Mouse (Mus musculus) midbrain, embryonic 16.5 days (tissue): ENCODE measurements at regions not wholly inside any gene's neighbourhood (a gene's known extent, or its start where the extent isn't known, plus 50 kb on each side); places are given as distances from the start of the nearest gene placed in this dataset.

Experiments used
- ATAC-seq: fragments of 200-750 bp; cut with Nextera tagmentation; 2 replicates; pipeline ENCODE4 v1.8.0; 2017; ENCODE audit warnings: moderate TSS enrichment
- H3K27ac ChIP-seq: fragments of 300-500 bp; sonication (generic); 2 replicates; pipeline ENCODE4 v1.5.1; 2014; ENCODE audit warnings: mild to moderate bottlenecking, low read length, mixed read lengths
- H3K27me3 ChIP-seq: fragments of 300-500 bp; sonication (generic); 2 replicates; pipeline ENCODE4 v1.6.1; 2014; ENCODE audit warnings: low read depth, low read length, mixed read lengths; ENCODE audit not compliant: control insufficient read depth, insufficient read depth
- H3K36me3 ChIP-seq: fragments of 300-500 bp; sonication (generic); 2 replicates; pipeline ENCODE4 v1.6.1; 2014; ENCODE audit warnings: mild to moderate bottlenecking, low read length, moderate library complexity, mixed read lengths; ENCODE audit not compliant: control insufficient read depth, insufficient read depth
- H3K4me1 ChIP-seq: fragments of 300-500 bp; sonication (generic); 2 replicates; pipeline ENCODE4 v1.6.1; 2014; ENCODE audit warnings: mild to moderate bottlenecking, low read length, mixed read lengths; ENCODE audit not compliant: control insufficient read depth, insufficient read depth
- H3K4me2 ChIP-seq: fragments of 300-500 bp; sonication (generic); 2 replicates; pipeline ENCODE4 v1.6.1; 2014; ENCODE audit warnings: mild to moderate bottlenecking, low read length, mixed read lengths
- H3K4me3 ChIP-seq: fragments of 300-500 bp; sonication (generic); 2 replicates; pipeline ENCODE4 v1.5.1; 2014; ENCODE audit warnings: low read depth, mild to moderate bottlenecking, low read length, moderate library complexity, mixed read lengths
- H3K9ac ChIP-seq: fragments of 300-500 bp; sonication (generic); 2 replicates; pipeline ENCODE4 v1.6.1; 2014; ENCODE audit warnings: low read depth, low read length, mixed read lengths
- H3K9me3 ChIP-seq: fragments of 300-500 bp; sonication (generic); replicated peaks from 2 replicates; pipeline ENCODE4 v1.6.1; 2014; ENCODE audit warnings: mild to moderate bottlenecking, low read length, mixed read lengths; ENCODE audit not compliant: control insufficient read depth, poor library complexity, severe bottlenecking
- WGBS: fragments of 180-500 bp; shearing (Covaris S2); extraction: QIAGEN DNeasy Blood & Tissue Kit; methylation state at CpG from one replicate; pipeline ENCODE4 v1.1.7; 2014; 5-methylcytosine and 5-hydroxymethylcytosine counted together

GRCm38 (mm10) chr3:99573335-99573976, 311.8 kb upstream of the Spag17 start:
- WGBS = 84% methylated on average over 6 of the region's 6 CpGs
- H3K4me2 ChIP-seq = no peak overlapping the region

GRCm38 (mm10) chr3:99573977-99574373, 311.2 kb upstream of the Spag17 start:
- Histone ChIP-seq H3K9ac (no peak overlapping the region), H3K27ac (no peak overlapping the region), H3K27me3 (no peaks in the 10 kb centered on the region), H3K4me2 (no peak overlapping the region), H3K9me3 (no peaks in the 10 kb centered on the region), H3K4me3 (no peak overlapping the region), H3K36me3 (no peaks in the 10 kb centered on the region), H3K4me1 (no peaks in the 10 kb centered on the region)
- ATAC-seq = no peak
- 81% methylated on average over 3 of the region's 3 CpGs for WGBS

More at GRCm38 (mm10) chr3:99573335-99573976, 311.8 kb upstream of the Spag17 start:
- Histone ChIP-seq H3K27ac (no peak overlapping the region), H3K4me3 (no peak overlapping the region), H3K4me1 (no peaks in the 10 kb centered on the region), H3K9ac (no peak overlapping the region), H3K9me3 (no peaks in the 10 kb centered on the region), H3K27me3 (no peaks in the 10 kb centered on the region), H3K36me3 (no peaks in the 10 kb centered on the region)
- ATAC-seq = no peak

DNA sequence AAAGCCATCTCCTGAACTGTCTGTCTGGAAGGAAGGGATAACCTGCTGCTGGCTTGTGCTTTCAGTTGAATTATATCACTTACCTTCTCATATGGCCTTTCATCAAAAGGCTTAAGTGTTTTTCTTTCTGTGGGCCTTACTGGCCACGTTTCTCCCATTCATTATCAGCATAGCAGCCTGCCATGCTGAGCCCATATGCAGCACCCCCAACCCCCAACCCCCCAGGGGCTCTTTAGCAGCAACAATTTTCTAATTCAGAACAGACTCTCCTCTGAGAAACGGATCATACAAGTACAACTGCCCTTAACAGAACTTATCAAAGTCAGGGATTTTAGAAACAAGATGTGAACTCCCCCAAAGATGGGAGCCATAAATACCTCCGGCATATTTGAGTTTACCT, 282.5 kb upstream of the Spag17 start:
- WGBS = 53% methylated on average over 3 of the region's 3 CpGs
- H3K4me1 ChIP-seq = no peaks in the 10 kb centered on the region

GRCm38 (mm10) chr3:99632309-99632708, 252.9 kb upstream of the Spag17 start:
- WGBS = 85% methylated on average over 4 of the region's 4 CpGs
- no peak overlapping the region for H3K27ac ChIP-seq

More for the DNA sequence above, 282.5 kb upstream of the Spag17 start:
- H3K9me3 ChIP-seq = no peaks in the 10 kb centered on the region
- no peak overlapping the region for H3K4me2 ChIP-seq
- no peak overlapping the region for H3K4me3 ChIP-seq
- H3K9ac ChIP-seq = no peak overlapping the region
- ATAC-seq = no peak
- no peaks in the 10 kb centered on the region for H3K36me3 ChIP-seq
- H3K27me3 ChIP-seq = no peaks in the 10 kb centered on the region
- no peak overlapping the region for H3K27ac ChIP-seq

GRCm38 (mm10) chr3:99641343-99642106, 243.7 kb upstream of the Spag17 start:
- no peaks in the 10 kb centered on the region for H3K27me3 ChIP-seq
- H3K9me3 ChIP-seq = no peaks in the 10 kb centered on the region
- H3K36me3 ChIP-seq = no peaks in the 10 kb centered on the region
- no peak overlapping the region for H3K4me3 ChIP-seq
- 0 out of 2 replicates have a peak, but pooled peaks cover 2% of the 10 kb centered on the region for H3K4me1 ChIP-seq
- 57% methylated on average over 8 of the region's 8 CpGs for WGBS
- no peak overlapping the region for H3K9ac ChIP-seq
- H3K4me2 ChIP-seq = no peak overlapping the region
- no peak overlapping the region for H3K27ac ChIP-seq
- ATAC-seq = peak; percentile 87

More at GRCm38 (mm10) chr3:99632309-99632708, 252.9 kb upstream of the Spag17 start:
- H3K4me3 ChIP-seq = no peak overlapping the region
- H3K4me2 ChIP-seq = no peak overlapping the region
- no peaks in the 10 kb centered on the region for H3K36me3 ChIP-seq
- no peaks in the 10 kb centered on the region for H3K27me3 ChIP-seq
- no peak overlapping the region for H3K9ac ChIP-seq
- H3K9me3 ChIP-seq = no peaks in the 10 kb centered on the region
- no peak for ATAC-seq
- H3K4me1 ChIP-seq = no peaks in the 10 kb centered on the region

GRCm38 (mm10) chr3:99644910-99645309, 240.3 kb upstream of the Spag17 start:
- no peaks in the 10 kb centered on the region for H3K27me3 ChIP-seq
- H3K4me2 ChIP-seq = no peak overlapping the region
- WGBS = 78% methylated on average over 1 of the region's 1 CpGs
- H3K36me3 ChIP-seq = no peaks in the 10 kb centered on the region
- ATAC-seq = no peak
- H3K27ac ChIP-seq = no peak overlapping the region
- H3K4me3 ChIP-seq = no peak overlapping the region
- no peak overlapping the region for H3K9ac ChIP-seq
- no peaks in the 10 kb centered on the region for H3K9me3 ChIP-seq
- H3K4me1 ChIP-seq = 0 out of 2 replicates have a peak, but pooled peaks cover 2% of the 10 kb centered on the region

- Histone ChIP-seq H3K36me3 (no peaks in the 10 kb centered on the region), H3K4me2 (no peak overlapping the region), H3K4me1 (0 out of 2 replicates have a peak, but pooled peaks cover 2% of the 10 kb centered on the region), H3K9ac (no peak overlapping the region), H3K27ac (no peak overlapping the region), H3K9me3 (no peaks in the 10 kb centered on the region), H3K4me3 (no peak overlapping the region), H3K27me3 (no peaks in the 10 kb centered on the region)
- 80% methylated on average over 4 of the region's 4 CpGs for WGBS
- ATAC-seq = no peak
Observed at GRCm38 (mm10) chr3:99645318-99645717, 239.9 kb upstream of the Spag17 start.

DNA sequence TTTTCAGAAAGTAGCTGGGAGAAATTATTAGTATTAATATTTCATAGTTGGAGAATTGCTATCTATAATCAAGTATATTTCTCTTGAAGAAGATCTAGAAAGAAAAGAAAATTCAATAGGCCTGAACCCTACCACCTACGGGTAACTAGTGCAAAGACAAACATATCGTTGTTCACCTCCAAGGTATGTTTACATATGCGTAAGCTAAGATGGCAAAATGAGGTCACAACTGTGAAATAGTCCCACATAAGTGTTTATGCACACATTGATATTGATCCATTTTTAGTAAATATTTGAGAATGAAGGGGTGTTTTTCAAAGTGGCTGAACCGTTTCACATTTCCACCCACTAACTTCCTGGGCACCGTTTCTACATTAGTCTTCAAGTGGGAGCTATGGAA, 227.6 kb upstream of the Spag17 start:
- H3K27ac ChIP-seq = no peak overlapping the region
- no peaks in the 10 kb centered on the region; the same call in 1 of the 2 replicates for H3K9me3 ChIP-seq
- no peaks in the 10 kb centered on the region for H3K4me1 ChIP-seq
- H3K9ac ChIP-seq = no peak overlapping the region
- H3K27me3 ChIP-seq = no peaks in the 10 kb centered on the region
- H3K4me2 ChIP-seq = no peak overlapping the region
- no peak for ATAC-seq
- H3K36me3 ChIP-seq = no peaks in the 10 kb centered on the region
- no peak overlapping the region for H3K4me3 ChIP-seq
- 88% methylated on average over 5 of the region's 5 CpGs for WGBS

- 89% methylated on average over 6 of the region's 6 CpGs for WGBS
- H3K9ac ChIP-seq = no peak overlapping the region
- H3K27ac ChIP-seq = no peak overlapping the region
- no peaks in the 10 kb centered on the region for H3K4me1 ChIP-seq
- H3K4me2 ChIP-seq = no peak overlapping the region
- no peak for ATAC-seq
- H3K36me3 ChIP-seq = no peaks in the 10 kb centered on the region
- no peaks in the 10 kb centered on the region for H3K9me3 ChIP-seq
- no peak overlapping the region for H3K4me3 ChIP-seq
- H3K27me3 ChIP-seq = no peaks in the 10 kb centered on the region
Observed at GRCm38 (mm10) chr3:99663783-99664182, 221.4 kb upstream of the Spag17 start.
